Mouse (Mus musculus): Measurements from ENCODE around the gene Vmn2r86. TPM values are rescaled to one million over a fixed set of nuclear protein-coding genes. Genes with fewer than 3 reads are reported as not detected.
A peak's percentile ranks its signal among the peaks of the same experiment; 100 is the strongest.
"Not testable (repeated sequence)": the region's sequence is repeated elsewhere in the genome, so short reads cannot be mapped to it uniquely, and the experiment has no call there.

Vmn2r86 gene
- total RNA-seq (2021): under 1 TPM; 0.09 to 0.11 TPM
- long read RNA-seq: 0 reads

DNA sequence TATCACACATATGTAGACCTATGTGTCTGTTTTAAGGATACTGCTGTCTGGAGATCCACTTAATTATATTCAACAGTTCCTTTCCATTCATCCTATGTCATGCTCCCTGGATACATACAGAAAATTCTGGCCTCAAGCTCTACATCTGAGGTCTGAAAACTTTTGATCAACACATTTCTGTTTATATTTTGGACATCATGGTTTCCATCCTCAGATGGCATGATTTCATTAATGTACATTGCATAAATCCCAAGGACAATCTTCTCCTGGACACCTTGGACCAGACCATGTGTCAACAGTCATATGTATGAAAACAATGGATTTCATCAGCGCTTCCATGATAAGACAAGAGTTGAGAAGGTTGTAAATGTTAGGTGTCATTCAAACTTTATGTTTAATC, at the start of gene Vmn2r86:
Gene Vmn2r86 (minus strand): TSS at position 101 of the 400 bp plus-strand sequence.
- not testable (repeated sequence) for DNase-seq (ENCODE audit: low spot score in 2 of 2)

DNA sequence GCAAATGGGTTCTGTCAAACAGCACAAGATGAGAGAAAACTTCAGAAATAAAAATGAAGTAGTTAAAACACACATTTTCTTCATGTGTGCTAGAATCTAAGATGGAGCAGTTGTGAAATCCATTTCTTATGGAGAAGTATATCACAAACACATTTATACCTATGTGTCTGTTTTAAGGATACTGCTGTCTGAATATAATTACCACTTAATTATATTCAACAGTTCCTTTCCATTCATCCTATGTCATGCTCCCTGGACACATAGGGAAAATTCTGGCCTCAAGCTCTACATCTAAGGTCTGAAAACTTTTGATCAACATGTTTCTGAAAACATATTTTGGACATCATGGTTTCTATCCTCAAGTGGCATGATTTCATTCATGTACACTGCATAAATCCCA, 41.4 kb upstream of the Vmn2r86 start, which contains the start of gene Vmn2r87:
Gene Vmn2r87 (minus strand): TSS at position 101 of the 400 bp plus-strand sequence.
- no peak for DNase-seq (ENCODE audit: low spot score in 2 of 2)

- peak; percentile 24 to 38 for DNase-seq (ENCODE audit: low spot score in 2 of 2)
These were observed 14.5 kb upstream of the Vmn2r86 start for GRCm38 (mm10) chr10:130470311-130470760.

DNA sequence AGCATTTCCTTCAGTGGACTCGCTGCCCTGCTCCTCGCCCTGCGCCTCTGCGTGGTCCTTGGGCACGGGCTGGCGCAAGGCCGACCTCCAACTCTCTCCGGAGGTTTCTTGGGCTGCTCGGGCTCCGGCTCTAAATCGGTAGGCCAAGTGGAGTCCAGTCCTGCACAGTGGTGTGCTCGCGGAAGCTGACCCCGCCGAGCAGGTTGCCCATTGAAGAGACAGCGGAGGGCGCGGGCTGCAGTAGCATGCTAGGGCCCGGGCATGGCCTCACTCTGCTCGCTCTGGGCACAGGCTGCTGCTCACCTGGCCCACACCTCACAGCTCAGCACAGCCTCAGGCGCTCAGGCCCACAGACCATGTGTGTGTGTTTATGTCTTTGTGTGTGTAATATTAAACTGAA, 11.1 kb downstream of the Vmn2r86 start:
- DNase-seq (ENCODE audit: low spot score in 2 of 2): no peak

DNA sequence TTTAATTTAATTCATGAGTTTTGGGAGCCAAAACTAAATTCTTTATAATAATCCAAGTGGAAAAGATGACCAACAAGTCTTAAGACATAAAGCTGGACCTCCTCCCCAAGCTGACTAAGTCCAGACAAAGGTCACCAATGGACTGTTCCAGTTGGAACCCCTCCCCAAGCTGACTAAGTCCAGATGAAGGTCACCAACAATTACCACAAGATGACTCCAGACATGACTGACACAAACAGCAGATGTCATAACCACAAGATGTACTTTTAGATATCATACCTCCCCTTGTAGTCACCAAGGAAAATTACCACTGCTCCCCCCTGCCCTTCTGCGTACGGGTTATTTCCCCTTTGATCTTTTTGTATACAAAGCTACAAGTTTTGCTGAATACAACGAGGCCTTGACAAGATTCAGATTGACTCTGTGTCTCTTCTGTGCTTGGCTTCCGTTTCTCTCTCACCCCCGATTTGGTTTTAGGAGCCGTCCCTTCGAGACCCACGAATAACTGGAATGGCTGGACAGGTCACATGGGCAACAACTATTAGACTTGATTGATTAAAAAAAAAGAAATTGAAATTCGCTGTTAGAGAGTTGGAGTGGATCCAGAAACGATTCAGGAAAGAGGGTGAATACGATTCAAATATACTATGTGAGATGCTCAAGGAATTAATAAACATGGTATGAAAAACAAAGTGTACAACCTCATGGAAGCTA, 21.5 kb downstream of the Vmn2r86 start:
- not testable (repeated sequence) for DNase-seq (ENCODE audit: low spot score in 2 of 2)

DNA sequence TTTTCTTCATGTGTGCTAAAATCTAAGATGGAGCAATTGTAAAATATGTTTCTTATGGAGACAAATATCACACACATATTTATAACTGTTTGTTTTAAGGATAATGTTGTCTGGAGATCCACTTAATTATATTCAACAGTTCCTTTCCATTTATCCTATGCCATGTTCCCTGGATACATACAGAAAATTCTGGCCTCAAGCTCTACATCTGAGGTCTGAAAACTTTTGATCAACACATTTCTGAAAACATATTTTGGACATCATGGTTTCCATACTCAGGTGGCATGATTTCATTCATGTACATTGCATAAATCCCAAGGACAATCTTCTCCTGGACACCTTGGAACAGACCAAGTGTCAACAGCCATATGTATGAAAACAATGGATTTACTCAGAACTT, 26.2 kb downstream of the Vmn2r86 start, which contains the start of gene Vmn2r85:
Gene Vmn2r85 (minus strand): TSS at position 101 of the 400 bp plus-strand sequence.
- not testable (repeated sequence) for DNase-seq (ENCODE audit: low spot score in 2 of 2)

- not testable (repeated sequence) for DNase-seq (ENCODE audit: low spot score in 2 of 2)
These were observed 33.5 kb downstream of the Vmn2r86 start for GRCm38 (mm10) chr10:130422368-130422767.

DNA sequence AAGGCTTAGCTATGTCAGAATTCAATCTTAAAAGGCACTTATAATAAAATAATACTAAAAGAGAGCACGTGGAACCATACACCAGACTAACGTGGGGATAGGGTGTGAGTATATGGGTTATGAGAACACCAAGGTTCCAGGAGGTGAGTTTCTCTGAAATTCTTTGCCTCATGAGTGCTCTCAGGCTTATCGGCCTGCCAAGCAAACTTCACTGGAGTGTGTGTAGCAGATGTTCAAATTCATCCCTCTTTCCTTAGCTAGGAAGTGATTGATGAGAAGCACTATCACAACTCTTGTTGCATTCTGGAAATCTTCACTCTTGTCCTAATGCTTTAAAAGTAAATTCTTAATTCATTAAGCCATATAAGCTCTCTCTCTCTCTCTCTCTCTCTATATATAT, 35.4 kb downstream of the Vmn2r86 start:
- DNase-seq (ENCODE audit: low spot score in 2 of 2): no peak

GRCm38 (mm10) chr10:130419954-130420353, 35.9 kb downstream of the Vmn2r86 start:
- not testable (repeated sequence) for DNase-seq (ENCODE audit: low spot score in 2 of 2)

- not testable (repeated sequence) for DNase-seq (ENCODE audit: low spot score in 2 of 2)
These were observed 39.5 kb downstream of the Vmn2r86 start for GRCm38 (mm10) chr10:130416352-130416751.

- not testable (repeated sequence) for DNase-seq (ENCODE audit: low spot score in 2 of 2)
These were observed 43.6 kb downstream of the Vmn2r86 start for GRCm38 (mm10) chr10:130412167-130412698.

- no peak for DNase-seq (ENCODE audit: low spot score in 2 of 2)
These were observed 61.6 kb downstream of the Vmn2r86 start, which contains the start of gene Vmn2r84 for GRCm38 (mm10) chr10:130394232-130394631. TSS of gene Vmn2r84 (minus strand) at chr10:130394332.

Other genes starting within 250 kb of the Vmn2r86 start
- not detected for gene Olfr827, start 241.6 kb downstream of the Vmn2r86 start, total RNA-seq (2021)
- gene Neurod4, start 175.8 kb downstream of the Vmn2r86 start, total RNA-seq (2021): under 1 TPM; 0.62 to 0.69 TPM
- gene Tespa1, start 133.2 kb downstream of the Vmn2r86 start, total RNA-seq (2021): 1 to 10 TPM; 1.6 to 1.9 TPM
- gene Vmn2r84, start 61.7 kb downstream of the Vmn2r86 start, total RNA-seq (2021): under 1 TPM; 0.04 to 0.18 TPM
- gene Vmn2r85, start 26.3 kb downstream of the Vmn2r86 start, total RNA-seq (2021): under 1 TPM; 0.21 to 0.25 TPM
- under 1 TPM; 0.13 to 0.75 TPM for gene Vmn2r87, start 41.3 kb upstream of the Vmn2r86 start, total RNA-seq (2021)

Measured in layer of hippocampus, postnatal 10 days (tissue).